Mouse (Mus musculus) heart, embryonic 16.5 days (tissue): ENCODE data around the gene Pde11a. TPM values are rescaled to one million over a fixed set of nuclear protein-coding genes. Genes with fewer than 3 reads are reported as not detected.

Experiments used
- ATAC-seq: fragments of 200-750 bp; cut with Nextera tagmentation; replicated peaks from 2 replicates; pipeline ENCODE4 v1.8.0; 2017; ENCODE audit warnings: moderate number of reproducible peaks; ENCODE audit not compliant: insufficient read depth, low FRiP score; ENCODE audit errors: extremely low read depth
- H3K27ac ChIP-seq: fragments of 300-500 bp; sonication (generic); 2 replicates; pipeline ENCODE4 v1.5.1; 2014; ENCODE audit warnings: mild to moderate bottlenecking, low read length, control low read depth, moderate library complexity
- H3K27me3 ChIP-seq: fragments of 300-500 bp; sonication (generic); 2 replicates; pipeline ENCODE4 v1.6.1; 2014; ENCODE audit warnings: low read length, mixed read lengths; ENCODE audit not compliant: control insufficient read depth, insufficient read depth
- H3K36me3 ChIP-seq: fragments of 300-500 bp; sonication (generic); 2 replicates; pipeline ENCODE4 v1.6.1; 2014; ENCODE audit not compliant: control insufficient read depth, insufficient read depth
- H3K4me1 ChIP-seq: fragments of 300-500 bp; sonication (generic); 2 replicates; pipeline ENCODE4 v1.6.1; 2014; ENCODE audit warnings: low read length, mixed read lengths; ENCODE audit not compliant: control insufficient read depth, insufficient read depth
- H3K4me2 ChIP-seq: fragments of 300-500 bp; sonication (generic); 2 replicates; pipeline ENCODE4 v1.6.1; 2014; ENCODE audit warnings: low read depth, mild to moderate bottlenecking, control low read depth, low read length
- H3K4me3 ChIP-seq: fragments of 300-500 bp; sonication (generic); 2 replicates; pipeline ENCODE4 v1.5.1; 2014; ENCODE audit warnings: mild to moderate bottlenecking, control low read depth, low read length
- H3K9ac ChIP-seq: fragments of 300-500 bp; sonication (generic); 2 replicates; pipeline ENCODE4 v1.6.1; 2014; ENCODE audit warnings: low read length, control low read depth
- H3K9me3 ChIP-seq: fragments of 300-500 bp; sonication (generic); replicated peaks from 2 replicates; pipeline ENCODE4 v1.6.1; 2016; ENCODE audit warnings: low read length; ENCODE audit not compliant: control insufficient read depth
- WGBS: fragments of 180-500 bp; shearing (Covaris S2); extraction: QIAGEN DNeasy Blood & Tissue Kit; methylation state at CpG from one replicate; pipeline ENCODE4 v1.1.7; 2014; 5-methylcytosine and 5-hydroxymethylcytosine counted together
- polyA plus RNA-seq: library from polyadenylated mRNA; unstranded; fragments of >200 nt; fragmentation: Nextera tagmentation; extraction: Ambion mirVana; gene quantifications from 2 replicates; pipeline ENCODE4 v1.2.1, GENCODE M21; 2015

Pde11a gene
- polyA plus RNA-seq, 1 experiment from 2014 or later = 0.11 TPM

DNA sequence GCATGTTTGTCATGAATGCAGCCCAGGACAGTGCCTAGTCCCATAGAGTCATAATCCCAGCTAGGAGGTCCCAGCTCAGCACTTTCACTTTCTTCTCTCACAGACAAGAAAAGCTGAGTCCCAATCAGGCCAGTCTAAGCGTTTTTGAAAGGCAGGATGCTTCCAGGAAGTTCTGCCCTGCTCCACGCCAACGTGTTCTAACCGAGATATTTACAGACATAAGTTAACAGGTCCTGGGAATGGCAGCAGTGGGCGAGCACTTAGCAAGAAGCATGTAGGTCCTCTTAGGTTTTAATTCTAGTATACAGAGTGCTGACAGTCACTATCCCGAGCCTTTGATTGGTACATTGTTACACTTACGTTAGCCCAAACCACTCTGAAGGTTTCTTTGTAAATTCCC is 273.3 kb downstream of the Pde11a start:
- Histone ChIP-seq H3K27me3 (no peaks in the 10 kb centered on the region), H3K9ac (0 out of 2 replicates have a peak overlapping the region, but pooled peaks have one; percentile 13), H3K4me1 (peaks cover 5% of the 10 kb centered on the region; the same call in 1 of the 2 replicates), H3K4me3 (no peak overlapping the region), H3K36me3 (no peaks in the 10 kb centered on the region), H3K4me2 (peak overlapping the region; percentile 35; the same call in 1 of the 2 replicates), H3K27ac (no peak overlapping the region), H3K9me3 (no peaks in the 10 kb centered on the region)
- 19% methylated on average over 7 of the region's 7 CpGs for WGBS
- ATAC-seq = no peak

DNA sequence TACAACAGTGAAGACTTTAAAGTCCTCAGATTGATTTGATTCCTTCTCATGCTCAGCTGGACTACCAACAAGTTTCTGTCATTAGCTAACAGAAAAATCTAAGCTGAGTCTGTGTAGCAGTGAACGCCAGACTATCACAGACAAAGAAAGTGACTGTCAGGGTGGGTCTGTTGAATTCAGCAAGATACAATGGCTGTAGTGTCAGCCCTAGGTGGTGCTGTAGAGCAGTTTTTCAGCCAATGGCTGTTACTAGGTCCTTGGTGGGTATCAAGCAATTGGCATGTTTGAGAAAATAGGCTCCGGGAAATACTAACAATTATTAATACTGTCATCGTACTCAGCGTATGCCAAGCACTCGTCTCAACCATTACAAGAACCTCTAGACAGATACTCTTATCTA is 274.5 kb downstream of the Pde11a start:
- no peak overlapping the region for H3K4me3 ChIP-seq
- no peak overlapping the region for H3K27ac ChIP-seq
- no peaks in the 10 kb centered on the region for H3K27me3 ChIP-seq
- no peak overlapping the region for H3K9ac ChIP-seq
- no peak overlapping the region for H3K4me2 ChIP-seq
- peaks cover 2% of the 10 kb centered on the region; the same call in 1 of the 2 replicates for H3K4me1 ChIP-seq
- H3K36me3 ChIP-seq = no peaks in the 10 kb centered on the region
- ATAC-seq = no peak
- 77% methylated on average over 5 of the region's 5 CpGs for WGBS
- no peaks in the 10 kb centered on the region for H3K9me3 ChIP-seq

DNA sequence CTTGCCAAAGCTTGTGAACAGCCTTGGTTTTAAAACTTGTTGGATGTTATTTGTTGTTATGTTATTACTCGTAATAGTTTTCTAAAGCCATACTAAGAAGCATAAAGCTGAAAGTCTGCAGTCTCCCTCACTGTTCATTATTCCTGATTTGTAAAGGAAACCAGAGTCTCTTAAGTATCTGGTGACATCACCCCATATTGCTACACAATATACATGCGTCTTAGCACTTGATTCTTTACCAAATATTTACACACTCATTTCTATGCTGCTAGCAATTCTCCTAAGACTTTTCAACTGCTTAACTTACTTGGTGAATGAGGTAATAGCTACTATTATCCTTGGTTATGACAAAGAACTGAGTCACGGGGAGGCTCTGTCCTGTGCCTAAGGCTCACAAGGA is 278.4 kb downstream of the Pde11a start:
- H3K4me2 ChIP-seq = no peak overlapping the region
- no peak overlapping the region for H3K27ac ChIP-seq
- H3K9ac ChIP-seq = no peak overlapping the region
- no peaks in the 10 kb centered on the region for H3K27me3 ChIP-seq
- no peak overlapping the region for H3K4me3 ChIP-seq
- no peak for ATAC-seq
- H3K36me3 ChIP-seq = no peaks in the 10 kb centered on the region
- H3K9me3 ChIP-seq = no peaks in the 10 kb centered on the region
- 85% methylated on average over 3 of the region's 3 CpGs for WGBS
- H3K4me1 ChIP-seq = no peaks in the 10 kb centered on the region; the same call in 1 of the 2 replicates

DNA sequence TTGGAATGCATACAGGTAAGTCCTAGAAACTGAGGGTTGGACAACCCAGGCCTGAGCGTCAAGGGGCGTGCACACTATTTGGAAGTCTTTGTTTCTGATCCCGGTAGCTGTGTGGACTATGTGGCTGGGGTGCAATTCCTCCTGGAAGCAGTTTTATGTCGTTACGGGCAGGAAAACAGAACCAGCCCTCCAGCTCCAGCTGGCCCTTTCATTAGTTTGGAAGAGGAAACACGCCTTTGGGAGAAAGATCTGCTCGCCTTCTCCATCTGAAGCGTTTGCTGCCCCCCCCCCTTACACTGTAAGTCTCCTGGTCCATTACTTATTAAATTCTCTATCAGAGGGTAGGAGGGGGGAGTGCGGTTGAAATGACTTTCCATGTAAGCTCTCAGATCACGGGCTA is 279.0 kb downstream of the Pde11a start:
- ATAC-seq = no peak
- no peaks in the 10 kb centered on the region for H3K27me3 ChIP-seq
- 81% methylated on average over 10 of the region's 10 CpGs for whole genome bisulfite sequencing

DNA sequence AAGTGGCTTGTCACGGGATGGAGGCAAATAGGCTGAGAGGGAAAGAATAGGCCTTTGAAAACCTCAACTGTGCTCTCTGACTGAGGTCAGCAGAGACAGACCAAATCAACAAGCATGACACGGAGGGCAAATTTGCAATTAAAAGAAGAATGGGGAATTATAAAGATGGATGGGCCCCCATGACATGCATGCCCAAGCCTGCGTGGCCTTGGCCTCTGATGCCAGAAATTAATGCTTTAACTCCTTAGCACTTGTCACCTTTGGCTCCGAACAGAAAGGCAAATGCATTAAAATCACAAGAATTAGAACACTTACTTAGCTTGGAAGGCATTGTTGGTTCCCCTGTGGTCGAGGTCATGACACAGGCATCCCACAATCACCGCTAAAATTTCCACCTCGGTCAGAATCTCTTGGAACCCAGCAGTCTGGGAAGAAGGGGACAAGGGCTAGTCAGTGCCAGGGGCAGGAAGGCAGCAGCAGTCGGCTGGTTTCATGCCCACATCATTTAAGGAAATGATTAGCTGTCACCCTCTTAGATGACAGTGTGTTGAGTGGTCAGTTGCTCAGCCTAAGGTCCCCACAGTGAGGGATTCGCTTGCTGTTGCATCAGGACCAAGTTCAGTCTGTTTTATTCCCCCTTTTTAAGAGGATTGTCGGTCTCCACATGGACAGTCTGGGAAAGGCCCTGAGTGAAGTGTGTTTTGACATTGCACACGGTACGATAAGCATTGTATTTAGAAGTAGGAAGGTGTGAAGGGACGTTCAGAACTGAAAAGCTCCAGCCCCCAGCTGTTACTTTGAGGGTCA is 279.7 kb downstream of the Pde11a start:
- H3K36me3 ChIP-seq = no peaks in the 10 kb centered on the region
- no peaks in the 10 kb centered on the region for H3K27me3 ChIP-seq
- H3K4me1 ChIP-seq = no peaks in the 10 kb centered on the region; the same call in 1 of the 2 replicates
- ATAC-seq = no peak
- no peak overlapping the region for H3K27ac ChIP-seq
- H3K9me3 ChIP-seq = no peaks in the 10 kb centered on the region
- 70% methylated on average over 13 of the region's 13 CpGs for WGBS
- no peak overlapping the region for H3K4me2 ChIP-seq
- H3K4me3 ChIP-seq = no peak overlapping the region
- no peak overlapping the region for H3K9ac ChIP-seq

More for the DNA sequence above, 279.0 kb downstream of the Pde11a start:
- Histone ChIP-seq H3K27ac (no peak overlapping the region), H3K9ac (no peak overlapping the region), H3K36me3 (no peaks in the 10 kb centered on the region), H3K4me2 (no peak overlapping the region), H3K9me3 (no peaks in the 10 kb centered on the region), H3K4me3 (no peak overlapping the region), H3K4me1 (no peaks in the 10 kb centered on the region; the same call in 1 of the 2 replicates)

DNA sequence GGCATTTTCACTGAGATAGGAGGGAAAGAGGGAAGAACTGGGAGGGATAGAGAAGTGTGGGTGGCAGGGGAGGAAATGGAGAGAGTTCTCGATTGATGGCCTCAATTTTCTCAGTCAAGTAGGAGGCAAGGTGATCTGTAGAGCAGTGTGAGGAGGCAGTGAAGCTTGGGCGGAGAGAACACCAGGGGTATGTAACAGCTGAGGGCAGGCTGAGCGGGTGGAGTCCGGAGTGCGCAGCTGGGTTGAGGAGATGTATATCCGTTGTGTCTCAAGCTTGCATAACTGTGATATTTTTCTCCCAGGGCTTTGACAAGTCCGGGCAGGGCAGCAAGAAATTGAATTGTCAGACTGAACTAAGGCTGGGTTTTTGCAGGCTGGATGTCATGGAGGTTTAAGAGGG is 281.0 kb downstream of the Pde11a start:
- Histone ChIP-seq H3K9ac (no peak overlapping the region), H3K4me3 (no peak overlapping the region), H3K4me2 (no peak overlapping the region), H3K27me3 (no peaks in the 10 kb centered on the region), H3K27ac (no peak overlapping the region), H3K9me3 (no peaks in the 10 kb centered on the region), H3K4me1 (no peaks in the 10 kb centered on the region; the same call in 1 of the 2 replicates), H3K36me3 (no peaks in the 10 kb centered on the region)
- ATAC-seq = no peak
- 80% methylated on average over 7 of the region's 7 CpGs for WGBS

DNA sequence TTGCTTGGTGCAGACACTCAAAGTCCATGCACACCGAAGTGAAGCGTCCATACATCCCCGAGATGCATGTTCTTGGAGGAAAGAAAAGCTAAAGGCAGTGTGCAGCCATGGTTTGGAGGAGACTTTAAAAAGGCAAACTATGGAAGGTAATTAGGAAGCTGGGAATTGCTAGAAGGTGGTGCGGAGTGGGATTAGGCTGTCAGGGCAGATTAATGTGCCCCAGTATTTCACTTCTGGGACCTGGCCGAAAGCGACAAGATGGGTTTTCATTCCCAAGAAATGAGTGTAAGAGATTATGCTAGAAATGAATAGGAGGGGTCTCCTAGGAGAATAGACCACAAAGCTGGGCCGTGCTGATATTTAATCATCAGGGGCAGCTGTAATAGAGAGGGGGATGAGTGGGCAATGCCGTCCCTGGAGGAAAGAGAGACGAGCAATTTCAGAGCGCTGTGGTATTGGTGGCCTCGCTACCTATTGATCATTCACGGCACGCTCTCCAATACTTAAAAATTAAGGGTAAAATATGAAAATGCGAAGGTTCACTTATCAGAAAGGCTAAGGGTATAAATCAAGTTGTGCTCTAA is 284.7 kb downstream of the Pde11a start:
- Histone ChIP-seq H3K27ac (no peak overlapping the region), H3K4me3 (no peak overlapping the region), H3K36me3 (no peaks in the 10 kb centered on the region), H3K4me2 (no peak overlapping the region), H3K4me1 (no peaks in the 10 kb centered on the region; the same call in 1 of the 2 replicates), H3K9me3 (no peaks in the 10 kb centered on the region), H3K9ac (no peak overlapping the region), H3K27me3 (no peaks in the 10 kb centered on the region)
- 92% methylated on average over 14 of the region's 14 CpGs for WGBS
- no peak for ATAC-seq

DNA sequence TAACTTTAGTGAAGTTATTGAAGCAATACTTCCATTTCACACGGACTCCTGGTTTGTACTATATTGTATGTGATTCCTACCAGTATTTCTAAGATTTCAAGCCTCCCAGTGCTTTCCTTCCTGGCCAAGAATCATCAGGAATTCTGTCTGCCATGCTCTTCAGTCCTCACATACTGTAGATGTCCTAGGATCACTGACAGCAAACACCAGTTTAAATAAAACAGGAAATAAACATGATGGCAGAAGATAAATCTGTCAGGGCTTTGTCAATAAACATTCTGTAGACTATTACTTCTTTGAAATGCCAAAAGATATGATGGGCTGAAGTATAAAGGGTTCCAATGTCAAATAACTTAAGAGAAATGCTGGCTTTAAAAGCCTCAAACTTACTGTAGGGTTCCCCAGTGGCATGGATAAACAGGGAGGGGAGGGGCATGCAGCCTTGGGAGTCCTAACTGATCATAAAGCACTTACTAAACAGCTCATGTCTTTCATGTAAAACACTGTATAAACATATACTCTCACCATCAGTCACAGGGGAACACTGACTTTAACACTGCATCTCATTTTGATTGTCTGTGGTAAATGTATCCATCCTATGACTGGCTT is 285.6 kb downstream of the Pde11a start:
- H3K9me3 ChIP-seq = no peaks in the 10 kb centered on the region
- no peak overlapping the region for H3K27ac ChIP-seq
- no peak for ATAC-seq
- H3K27me3 ChIP-seq = no peaks in the 10 kb centered on the region
- no peak overlapping the region for H3K4me3 ChIP-seq
- H3K4me1 ChIP-seq = no peaks in the 10 kb centered on the region; the same call in 1 of the 2 replicates
- no peak overlapping the region for H3K4me2 ChIP-seq
- 48% methylated on average over 1 of the region's 1 CpGs for WGBS
- no peak overlapping the region for H3K9ac ChIP-seq
- no peaks in the 10 kb centered on the region for H3K36me3 ChIP-seq

DNA sequence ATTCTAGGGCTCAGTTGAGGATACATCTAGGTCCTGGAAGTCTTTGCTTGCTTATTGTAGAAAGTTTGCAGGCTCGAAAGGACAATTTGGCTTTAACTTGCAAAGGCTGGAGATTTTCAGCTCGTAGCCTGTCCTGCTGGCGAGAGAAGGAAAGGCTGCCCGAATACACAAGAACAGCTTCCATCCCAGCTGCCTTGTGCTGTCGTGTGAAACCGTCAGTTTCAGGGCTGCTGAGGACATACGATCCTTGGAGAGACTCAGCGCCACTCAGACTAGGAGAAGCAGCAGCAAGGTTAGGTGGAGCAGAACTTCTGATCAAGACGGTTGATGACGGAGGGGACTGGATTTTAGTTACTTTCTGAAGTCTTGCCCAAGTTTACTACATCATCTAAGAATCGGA is 287.2 kb downstream of the Pde11a start:
- H3K27me3 ChIP-seq = no peaks in the 10 kb centered on the region
- no peaks in the 10 kb centered on the region; the same call in 1 of the 2 replicates for H3K4me1 ChIP-seq
- no peak overlapping the region for H3K4me2 ChIP-seq
- no peak overlapping the region for H3K27ac ChIP-seq
- no peak overlapping the region for H3K4me3 ChIP-seq
- ATAC-seq = no peak
- WGBS = 63% methylated on average over 11 of the region's 11 CpGs
- H3K9ac ChIP-seq = no peak overlapping the region
- no peaks in the 10 kb centered on the region for H3K9me3 ChIP-seq
- no peaks in the 10 kb centered on the region for H3K36me3 ChIP-seq
